Mouse (Mus musculus) hindbrain, embryonic 16.5 days (tissue): ENCODE measurements at regions not wholly inside any gene's neighbourhood (a gene's known extent, or its start where the extent isn't known, plus 50 kb on each side); places are given as distances from the start of the nearest gene placed in this dataset.

Source experiments
- ATAC-seq: fragments of 200-750 bp; cut with Nextera tagmentation; 2 replicates; pipeline ENCODE4 v1.8.0; 2017; ENCODE audit warnings: moderate TSS enrichment, moderate library complexity
- H3K27ac ChIP-seq: fragments of 300-500 bp; sonication (generic); 2 replicates; pipeline ENCODE4 v1.5.1; 2014; ENCODE audit warnings: low read depth, mild to moderate bottlenecking, control low read depth, low read length, moderate library complexity
- H3K27me3 ChIP-seq: fragments of 300-500 bp; sonication (generic); replicated peaks from 2 replicates; pipeline ENCODE4 v1.6.1; 2014; ENCODE audit warnings: low read length; ENCODE audit not compliant: control insufficient read depth, insufficient read depth
- H3K36me3 ChIP-seq: fragments of 300-500 bp; sonication (generic); 2 replicates; pipeline ENCODE4 v1.6.1; 2014; ENCODE audit warnings: mild to moderate bottlenecking, low read length, moderate library complexity, mixed read lengths; ENCODE audit not compliant: control insufficient read depth, insufficient read depth
- H3K4me1 ChIP-seq: fragments of 300-500 bp; sonication (generic); 2 replicates; pipeline ENCODE4 v1.6.1; 2014; ENCODE audit warnings: low read depth, low read length; ENCODE audit not compliant: control insufficient read depth, insufficient read depth
- H3K4me2 ChIP-seq: fragments of 300-500 bp; sonication (generic); 2 replicates; pipeline ENCODE4 v1.6.1; 2014; ENCODE audit warnings: mild to moderate bottlenecking, low read length, control low read depth, moderate library complexity
- H3K4me3 ChIP-seq: fragments of 300-500 bp; sonication (generic); 2 replicates; pipeline ENCODE4 v1.5.1; 2014; ENCODE audit warnings: mild to moderate bottlenecking, low read length, control low read depth, moderate library complexity
- H3K9ac ChIP-seq: fragments of 300-500 bp; sonication (generic); 2 replicates; pipeline ENCODE4 v1.6.1; 2014; ENCODE audit warnings: low read depth, mild to moderate bottlenecking, control low read depth, low read length, moderate library complexity
- H3K9me3 ChIP-seq: fragments of 300-500 bp; sonication (generic); 2 replicates; pipeline ENCODE4 v1.6.1; 2014; ENCODE audit warnings: mild to moderate bottlenecking, low read length, moderate library complexity; ENCODE audit not compliant: control insufficient read depth
- whole genome bisulfite sequencing: fragments of 180-500 bp; shearing (Covaris S2); extraction: QIAGEN DNeasy Blood & Tissue Kit; methylation state at CpG from one replicate; pipeline ENCODE4 v1.1.7; 2014; 5-methylcytosine and 5-hydroxymethylcytosine counted together

DNA sequence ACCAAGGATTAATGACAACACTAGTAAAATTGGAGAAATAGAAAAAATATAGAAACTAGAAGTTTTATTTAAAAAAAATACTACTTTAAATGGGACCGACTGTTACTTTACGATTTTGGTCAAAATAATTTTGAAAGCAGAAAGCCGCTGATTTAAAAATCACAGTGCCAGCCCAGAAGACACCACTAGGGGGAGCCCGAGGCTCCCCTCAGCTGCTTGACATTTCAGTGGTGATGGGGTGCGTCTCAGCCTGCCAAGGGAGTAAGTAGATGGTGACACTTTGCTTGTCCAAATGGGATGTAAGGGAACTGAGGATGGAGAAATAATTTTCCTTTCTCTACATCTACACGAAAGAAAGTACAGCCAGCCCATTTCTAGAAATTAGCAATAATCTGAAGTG is 257.0 kb downstream of the Ankrd50 start:
- Histone ChIP-seq H3K36me3 (no peaks in the 10 kb centered on the region), H3K4me1 (peaks cover 6% of the 10 kb centered on the region; the same call in 1 of the 2 replicates), H3K4me2 (no peak overlapping the region), H3K9me3 (no peaks in the 10 kb centered on the region), H3K9ac (no peak overlapping the region), H3K4me3 (no peak overlapping the region), H3K27ac (no peak overlapping the region), H3K27me3 (no peaks in the 10 kb centered on the region)
- 30% methylated on average over 6 of the region's 6 CpGs for WGBS
- ATAC-seq = no peak

DNA sequence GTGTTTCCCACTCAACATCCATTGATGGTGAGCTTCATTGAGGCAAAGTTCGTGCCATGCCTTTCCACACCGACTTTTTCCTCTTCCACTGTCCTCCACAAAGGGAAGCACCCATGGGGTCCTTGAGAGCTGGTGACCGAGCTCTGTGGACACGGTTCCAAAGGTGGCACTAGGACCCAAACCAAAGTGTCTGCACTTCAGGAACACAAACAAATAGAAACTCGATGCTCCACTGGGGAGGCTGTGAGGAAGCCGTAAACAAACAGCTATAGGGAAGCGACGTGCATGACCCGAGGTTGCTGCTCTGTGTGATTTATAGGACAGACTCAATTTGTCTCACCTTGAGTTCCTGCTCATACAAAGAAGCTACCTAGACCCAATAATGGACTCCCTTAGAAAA is 257.5 kb downstream of the Ankrd50 start:
- Histone ChIP-seq H3K9ac (no peak overlapping the region), H3K9me3 (no peaks in the 10 kb centered on the region), H3K4me2 (no peak overlapping the region), H3K4me3 (no peak overlapping the region), H3K36me3 (no peaks in the 10 kb centered on the region), H3K4me1 (peaks cover 3% of the 10 kb centered on the region; the same call in 1 of the 2 replicates), H3K27me3 (no peaks in the 10 kb centered on the region), H3K27ac (no peak overlapping the region)
- no peak for ATAC-seq
- WGBS = 85% methylated on average over 9 of the region's 9 CpGs

DNA sequence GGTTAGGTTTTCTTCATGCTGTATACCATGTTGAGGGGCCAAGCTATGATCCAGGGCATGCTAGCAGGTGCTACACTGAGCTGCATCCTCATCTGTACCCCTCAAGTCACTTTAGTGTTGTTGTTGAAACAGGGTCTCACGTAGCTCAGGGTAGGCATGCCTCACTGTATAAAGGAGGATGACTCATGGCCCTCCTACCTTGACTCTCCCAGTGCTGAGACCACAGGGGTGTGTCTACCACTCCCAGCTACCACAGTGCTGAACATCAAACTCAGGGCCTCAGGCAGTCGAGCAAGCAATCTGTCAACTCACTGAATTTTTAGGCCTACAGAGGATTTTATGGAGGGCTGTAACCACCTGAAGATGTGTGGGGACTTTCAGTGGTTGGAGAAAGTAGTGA is 258.5 kb downstream of the Ankrd50 start:
- 87% methylated on average over 2 of the region's 2 CpGs for WGBS
- Histone ChIP-seq H3K36me3 (no peaks in the 10 kb centered on the region), H3K9ac (no peak overlapping the region), H3K9me3 (no peaks in the 10 kb centered on the region), H3K4me3 (no peak overlapping the region), H3K27ac (no peak overlapping the region), H3K4me1 (no peaks in the 10 kb centered on the region), H3K27me3 (no peaks in the 10 kb centered on the region), H3K4me2 (no peak overlapping the region)
- ATAC-seq = no peak

DNA sequence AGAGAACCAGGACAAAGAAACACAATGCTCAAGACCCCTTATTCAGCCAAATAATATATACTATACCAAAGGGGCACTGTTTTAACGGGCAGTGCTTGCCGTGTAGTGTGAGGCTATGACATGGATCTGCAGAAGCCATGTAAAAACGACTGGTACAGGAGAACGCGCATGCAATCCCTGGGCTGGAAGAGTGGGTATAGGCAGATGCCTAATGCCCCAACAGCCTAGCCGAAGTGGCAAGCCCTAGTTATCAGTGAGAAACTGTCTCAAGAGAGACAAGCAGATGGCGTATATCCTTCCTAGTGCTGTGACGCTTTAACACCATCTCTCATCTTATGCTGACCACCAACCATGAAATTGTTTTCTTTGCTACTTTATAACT is 262.8 kb downstream of the Ankrd50 start:
- H3K36me3 ChIP-seq = no peaks in the 10 kb centered on the region
- no peak overlapping the region for H3K4me2 ChIP-seq
- WGBS = 82% methylated on average over 8 of the region's 8 CpGs
- no peaks in the 10 kb centered on the region for H3K4me1 ChIP-seq
- no peaks in the 10 kb centered on the region for H3K27me3 ChIP-seq
- no peak overlapping the region for H3K9ac ChIP-seq
- H3K27ac ChIP-seq = no peak overlapping the region
- ATAC-seq = peak; percentile 20; the same call in 1 of the 2 replicates
- no peak overlapping the region for H3K4me3 ChIP-seq
- H3K9me3 ChIP-seq = no peaks in the 10 kb centered on the region

DNA sequence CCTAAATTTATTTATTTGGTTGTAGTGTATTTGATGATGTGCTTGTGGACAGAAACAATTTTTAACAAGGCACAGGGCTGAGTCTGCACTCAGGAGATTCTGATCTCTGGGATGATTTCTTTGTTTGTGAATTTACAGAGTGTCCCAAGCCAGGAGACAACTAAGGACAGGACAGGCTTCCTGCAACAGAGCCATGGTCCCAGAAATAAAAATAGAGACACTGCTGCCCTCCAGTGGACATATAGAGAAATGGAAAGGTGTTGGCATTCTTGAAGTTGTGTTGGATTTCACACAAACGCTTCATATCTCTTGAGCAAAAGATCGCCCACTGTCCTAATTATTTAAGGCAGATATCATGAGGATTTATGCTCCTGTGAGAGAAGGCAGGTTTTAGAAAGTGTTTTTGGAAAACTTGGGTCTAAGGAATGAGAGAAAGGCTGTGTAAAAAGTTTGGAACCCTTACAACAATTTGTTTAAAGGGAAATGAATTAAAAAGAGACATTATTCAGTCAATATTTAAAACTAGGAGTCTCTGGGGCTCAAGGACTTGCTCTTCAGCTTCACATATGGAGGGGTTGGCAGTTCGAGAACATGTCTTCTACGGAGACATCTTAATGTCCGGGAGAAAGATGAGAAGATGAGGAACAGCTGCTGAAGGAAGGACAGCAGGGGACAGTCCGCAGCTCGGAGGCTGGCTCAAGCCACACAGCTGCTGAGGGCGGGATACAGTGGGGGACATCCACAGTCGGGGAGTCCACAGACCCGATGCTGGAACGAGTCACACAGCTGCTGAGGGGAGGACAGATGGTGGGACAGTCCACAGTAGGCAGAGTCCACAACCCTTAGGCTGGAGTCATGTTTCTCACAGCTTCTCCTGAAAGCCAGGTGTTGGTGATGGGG is 263.5 kb downstream of the Ankrd50 start:
- 49% methylated on average over 11 of the region's 11 CpGs for WGBS

DNA sequence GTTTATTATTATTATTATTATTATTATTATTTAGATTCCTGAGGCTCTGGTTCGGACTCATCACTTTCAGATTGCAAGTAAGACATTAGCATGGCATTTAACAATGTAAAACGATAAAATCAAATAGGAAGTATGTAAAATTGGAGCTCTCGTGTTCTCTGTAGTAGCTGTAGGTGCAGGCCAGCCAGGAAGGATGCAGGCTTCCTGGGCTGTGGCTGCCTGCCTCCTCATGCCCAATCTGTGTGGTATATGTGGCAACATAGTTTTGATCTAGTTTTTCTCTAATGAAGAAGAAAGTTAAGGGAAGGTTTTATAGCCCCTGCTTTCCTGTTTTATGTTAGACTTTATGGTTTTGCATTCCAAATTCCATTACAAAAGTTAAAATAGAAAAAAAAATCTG is 275.6 kb downstream of the Ankrd50 start:
- WGBS = 86% methylated on average over 3 of the region's 3 CpGs
- no peaks in the 10 kb centered on the region for H3K27me3 ChIP-seq
- H3K4me3 ChIP-seq = no peak overlapping the region
- H3K4me1 ChIP-seq = no peaks in the 10 kb centered on the region
- no peaks in the 10 kb centered on the region for H3K9me3 ChIP-seq
- no peak for ATAC-seq
- no peak overlapping the region for H3K9ac ChIP-seq
- no peaks in the 10 kb centered on the region for H3K36me3 ChIP-seq
- H3K27ac ChIP-seq = no peak overlapping the region
- no peak overlapping the region for H3K4me2 ChIP-seq

More for the DNA sequence above, 263.5 kb downstream of the Ankrd50 start:
- Histone ChIP-seq H3K4me2 (no peak overlapping the region), H3K27ac (no peak overlapping the region), H3K9ac (no peak overlapping the region), H3K36me3 (no peaks in the 10 kb centered on the region), H3K9me3 (no peaks in the 10 kb centered on the region), H3K27me3 (no peaks in the 10 kb centered on the region), H3K4me3 (no peak overlapping the region), H3K4me1 (no peaks in the 10 kb centered on the region)
- peak; percentile 61 for ATAC-seq

DNA sequence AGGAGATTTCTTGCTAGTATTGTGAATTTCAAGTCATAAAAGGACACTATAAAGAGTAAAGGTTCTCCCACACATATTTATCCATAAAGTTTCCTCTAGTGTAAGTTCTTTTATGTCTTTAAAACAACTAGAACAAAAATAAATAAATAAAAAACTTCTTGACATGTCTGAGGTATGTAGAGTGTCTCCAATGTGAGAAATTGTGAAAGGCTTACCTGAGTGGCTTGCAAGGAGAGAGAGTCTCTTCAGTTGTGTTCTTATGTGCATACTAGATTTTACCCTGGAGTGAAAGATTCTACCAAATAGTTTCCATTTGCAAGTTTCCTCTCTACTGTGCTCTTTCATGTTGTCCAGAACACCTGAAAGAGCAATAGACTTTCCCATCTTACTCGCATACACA is 276.8 kb downstream of the Ankrd50 start:
- ATAC-seq = no peak
- Histone ChIP-seq H3K4me2 (no peak overlapping the region), H3K4me1 (no peaks in the 10 kb centered on the region), H3K27ac (no peak overlapping the region), H3K36me3 (no peaks in the 10 kb centered on the region), H3K27me3 (no peaks in the 10 kb centered on the region), H3K9ac (no peak overlapping the region), H3K9me3 (no peaks in the 10 kb centered on the region), H3K4me3 (no peak overlapping the region)
- WGBS = 91% methylated on average over 1 of the region's 1 CpGs

DNA sequence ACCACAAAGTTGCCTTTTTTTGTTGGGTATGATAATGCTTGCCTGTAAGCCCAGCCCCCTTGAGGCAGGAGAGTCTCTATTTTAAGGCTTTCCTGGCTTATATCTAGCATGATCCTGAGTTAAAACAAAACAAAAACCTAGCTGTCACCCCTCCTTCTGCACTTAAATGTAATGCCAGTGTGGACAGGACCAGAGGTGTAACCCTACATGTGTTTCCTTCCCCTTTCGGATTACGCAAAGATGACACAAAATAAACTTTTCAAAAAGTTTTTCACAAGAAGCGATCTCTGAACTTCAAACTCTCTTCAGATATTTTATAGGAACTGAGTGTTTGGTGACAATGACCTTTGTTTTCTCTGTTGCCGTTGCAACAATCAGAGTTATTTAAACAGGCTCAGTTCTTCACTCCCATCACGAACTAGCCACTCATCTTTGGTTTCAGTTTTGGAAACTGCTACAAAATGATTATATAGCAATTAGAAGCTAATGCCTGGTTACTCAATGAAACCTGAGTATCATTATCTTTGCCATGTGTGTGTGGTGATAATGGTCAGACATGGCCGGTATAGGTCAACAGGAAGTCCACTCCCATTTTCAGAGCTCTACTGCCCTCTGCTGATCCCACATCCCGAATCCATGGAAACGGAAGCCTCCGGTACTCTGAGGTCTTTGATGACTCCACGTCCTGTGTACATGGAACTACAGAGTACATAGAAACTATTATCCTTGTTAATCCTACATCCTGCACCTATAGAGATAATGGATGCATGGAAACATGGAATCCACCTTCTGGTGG is 282.6 kb downstream of the Ankrd50 start:
- Histone ChIP-seq H3K4me1 (no peaks in the 10 kb centered on the region), H3K27me3 (no peaks in the 10 kb centered on the region), H3K27ac (no peak overlapping the region), H3K4me3 (no peak overlapping the region), H3K9ac (no peak overlapping the region), H3K36me3 (no peaks in the 10 kb centered on the region), H3K9me3 (no peaks in the 10 kb centered on the region), H3K4me2 (no peak overlapping the region)
- no peak for ATAC-seq
- 79% methylated on average over 10 of the region's 10 CpGs for WGBS

DNA sequence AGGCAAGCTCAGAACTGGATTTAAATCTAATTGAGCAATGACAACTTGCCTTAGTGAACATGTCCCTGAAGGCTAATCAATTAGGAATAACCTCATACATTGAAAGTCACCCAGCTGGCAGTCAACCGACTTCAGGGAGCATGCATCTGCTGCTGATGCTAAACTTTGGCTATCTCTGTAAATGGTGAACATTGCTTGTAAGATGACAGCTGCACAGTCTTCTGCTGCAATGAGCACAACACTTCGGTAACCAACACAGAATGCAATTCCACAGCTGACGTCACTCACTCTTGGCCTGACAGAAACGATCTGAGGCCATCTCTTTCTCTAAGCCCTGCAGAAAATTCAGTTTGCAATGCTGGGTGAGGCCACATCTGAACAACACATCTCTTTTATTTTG is 290.6 kb downstream of the Ankrd50 start:
- Histone ChIP-seq H3K27ac (no peak overlapping the region), H3K9me3 (no peaks in the 10 kb centered on the region), H3K36me3 (no peaks in the 10 kb centered on the region), H3K27me3 (no peaks in the 10 kb centered on the region), H3K4me2 (no peak overlapping the region), H3K4me1 (no peaks in the 10 kb centered on the region), H3K9ac (no peak overlapping the region), H3K4me3 (no peak overlapping the region)
- ATAC-seq = peak; percentile 58
- 43% methylated on average over 4 of the region's 4 CpGs for WGBS
